Mouse (Mus musculus): ENCODE results near the gene Cyp26a1. TPM values are rescaled to one million over a fixed set of nuclear protein-coding genes. Genes with fewer than 3 reads are reported as not detected.

Gene Cyp26a1
- polyA plus RNA-seq, 1 experiment from 2014 or later, result 0.45 TPM

GRCm38 (mm10) chr19:37716524-37717175, 19.1 kb downstream of the Cyp26a1 start:
- Histone ChIP-seq H3K27me3 (replicated peaks; ENCODE audit: control insufficient read depth, insufficient read depth, low read length) (no peaks in the 10 kb centered on the region), H3K36me3 (ENCODE audit: control insufficient read depth, insufficient read depth, low read length) (no peaks in the 10 kb centered on the region), H3K9ac (ENCODE audit: low read depth, low read length) (no peak overlapping the region), H3K4me2 (ENCODE audit: low read depth, low read length) (no peak overlapping the region), H3K9me3 (ENCODE audit: control insufficient read depth, low read length) (0 out of 2 replicates have a peak, but pooled peaks cover 3% of the 10 kb centered on the region), H3K27ac (ENCODE audit: low read length) (no peak overlapping the region), H3K4me3 (ENCODE audit: low read length) (no peak overlapping the region), H3K4me1 (ENCODE audit: control insufficient read depth, insufficient read depth, low read length) (no peaks in the 10 kb centered on the region)
- 80% methylated on average over 12 of the region's 12 CpGs for WGBS
- ATAC-seq, result no peak

DNA sequence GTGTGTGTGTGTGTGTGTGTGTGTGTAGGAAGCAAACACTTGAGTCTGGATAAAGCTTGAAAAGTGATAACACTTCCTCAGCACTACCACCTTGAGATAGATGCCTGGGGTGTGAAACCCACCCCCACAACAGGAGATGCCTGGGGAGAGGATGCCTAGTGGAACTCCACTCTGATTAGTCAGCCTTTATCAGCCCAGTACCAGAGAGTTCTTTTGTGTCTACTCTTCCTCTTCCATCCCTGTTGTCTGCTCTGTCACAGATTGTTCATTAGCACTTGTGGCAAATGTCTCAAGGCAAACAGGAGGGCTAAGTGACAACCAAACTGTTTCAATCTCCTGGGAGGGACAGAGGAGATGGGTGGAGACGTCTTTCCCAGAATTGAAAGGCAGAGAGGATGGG, 21.6 kb downstream of the Cyp26a1 start:
- no peak for ATAC-seq
- no peak overlapping the region for H3K4me2 ChIP-seq (ENCODE audit: low read depth, low read length)
- H3K9ac ChIP-seq (ENCODE audit: low read depth, low read length), result no peak overlapping the region
- H3K36me3 ChIP-seq (ENCODE audit: control insufficient read depth, insufficient read depth, low read length), result no peaks in the 10 kb centered on the region
- H3K4me1 ChIP-seq (ENCODE audit: control insufficient read depth, insufficient read depth, low read length), result no peaks in the 10 kb centered on the region
- H3K4me3 ChIP-seq (ENCODE audit: low read length), result no peak overlapping the region
- 0 out of 2 replicates have a peak, but pooled peaks cover 3% of the 10 kb centered on the region for H3K9me3 ChIP-seq (ENCODE audit: control insufficient read depth, low read length)
- H3K27ac ChIP-seq (ENCODE audit: low read length), result no peak overlapping the region
- no peaks in the 10 kb centered on the region for H3K27me3 ChIP-seq (replicated peaks; ENCODE audit: control insufficient read depth, insufficient read depth, low read length)
- WGBS, result 43% methylated on average over 1 of the region's 1 CpGs

DNA sequence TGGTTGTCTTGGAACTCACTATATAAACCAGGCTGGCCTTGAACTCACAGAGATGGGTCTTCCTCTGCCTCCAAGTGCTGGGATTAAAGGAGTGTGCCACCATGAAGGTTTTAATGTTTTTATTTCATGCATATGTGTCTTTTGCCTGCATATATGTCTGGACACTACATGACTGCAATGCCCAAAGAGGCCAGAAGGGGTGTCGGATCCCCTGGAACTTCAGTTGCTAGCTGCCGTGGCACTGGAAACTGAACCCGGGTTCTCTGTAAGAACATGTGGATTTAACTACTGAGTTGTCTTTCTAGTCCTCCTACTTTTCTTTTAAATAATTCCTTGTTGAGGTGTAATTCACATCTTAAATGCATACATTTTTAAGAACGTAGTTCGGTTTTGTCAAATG, 27.0 kb downstream of the Cyp26a1 start:
- no peak overlapping the region for H3K27ac ChIP-seq (ENCODE audit: low read length)
- WGBS, result 96% methylated on average over 5 of the region's 5 CpGs
- no peak overlapping the region for H3K4me2 ChIP-seq (ENCODE audit: low read depth, low read length)
- H3K27me3 ChIP-seq (replicated peaks; ENCODE audit: control insufficient read depth, insufficient read depth, low read length), result no peaks in the 10 kb centered on the region
- H3K4me1 ChIP-seq (ENCODE audit: control insufficient read depth, insufficient read depth, low read length), result no peaks in the 10 kb centered on the region
- no peak overlapping the region for H3K9ac ChIP-seq (ENCODE audit: low read depth, low read length)
- H3K9me3 ChIP-seq (ENCODE audit: control insufficient read depth, low read length), result 0 out of 2 replicates have a peak, but pooled peaks cover 3% of the 10 kb centered on the region
- no peaks in the 10 kb centered on the region for H3K36me3 ChIP-seq (ENCODE audit: control insufficient read depth, insufficient read depth, low read length)
- H3K4me3 ChIP-seq (ENCODE audit: low read length), result no peak overlapping the region
- no peak for ATAC-seq

DNA sequence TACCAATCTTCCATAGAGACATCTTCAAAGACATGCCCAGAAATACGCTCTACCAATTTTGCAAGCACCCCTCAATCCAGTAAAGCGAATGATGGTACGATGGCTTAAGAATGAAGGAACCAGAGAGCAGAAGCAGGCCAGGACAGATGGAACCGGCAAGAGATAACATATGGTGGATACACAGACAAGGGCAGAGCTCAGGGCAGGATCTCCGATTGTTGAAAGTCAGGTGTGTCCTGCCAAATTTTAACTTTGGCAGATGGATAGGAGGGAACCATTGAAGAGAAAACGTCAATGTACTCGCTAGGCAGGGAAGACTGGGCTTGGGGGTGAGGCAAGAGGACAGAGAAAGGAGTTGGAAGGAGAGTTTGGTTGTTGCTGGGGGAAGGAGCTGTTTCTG, 29.0 kb downstream of the Cyp26a1 start:
- ATAC-seq, result no peak
- Histone ChIP-seq H3K27ac (ENCODE audit: low read length) (no peak overlapping the region), H3K4me3 (ENCODE audit: low read length) (no peak overlapping the region), H3K9me3 (ENCODE audit: control insufficient read depth, low read length) (no peaks in the 10 kb centered on the region), H3K4me2 (ENCODE audit: low read depth, low read length) (no peak overlapping the region), H3K9ac (ENCODE audit: low read depth, low read length) (no peak overlapping the region), H3K4me1 (ENCODE audit: control insufficient read depth, insufficient read depth, low read length) (no peaks in the 10 kb centered on the region), H3K36me3 (ENCODE audit: control insufficient read depth, insufficient read depth, low read length) (no peaks in the 10 kb centered on the region), H3K27me3 (replicated peaks; ENCODE audit: control insufficient read depth, insufficient read depth, low read length) (no peaks in the 10 kb centered on the region)
- 82% methylated on average over 7 of the region's 7 CpGs for WGBS

GRCm38 (mm10) chr19:37727366-37727765, 29.8 kb downstream of the Cyp26a1 start:
- WGBS, result 85% methylated on average over 2 of the region's 2 CpGs

DNA sequence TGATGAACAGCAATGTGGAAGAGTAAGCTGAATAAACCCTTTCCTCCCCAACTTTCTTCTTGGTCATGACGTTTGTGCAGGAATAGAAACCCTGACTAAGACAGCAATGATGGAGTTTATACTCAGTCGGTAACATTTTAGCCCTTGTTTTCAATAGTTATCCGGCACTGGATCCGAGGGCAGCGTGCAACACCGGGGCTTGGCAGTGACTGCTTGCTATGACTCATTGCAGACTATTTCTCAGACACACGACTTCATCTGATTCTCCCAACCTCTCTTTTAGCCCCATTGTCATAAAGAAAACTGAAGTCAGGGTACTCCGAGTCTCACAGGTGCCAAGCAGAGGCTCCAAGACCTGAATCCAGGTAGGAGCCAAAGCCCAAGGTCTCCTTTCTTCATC, 37.8 kb downstream of the Cyp26a1 start:
- H3K36me3 ChIP-seq (ENCODE audit: control insufficient read depth, insufficient read depth, low read length), result no peaks in the 10 kb centered on the region
- H3K4me2 ChIP-seq (ENCODE audit: low read depth, low read length), result no peak overlapping the region
- no peaks in the 10 kb centered on the region for H3K27me3 ChIP-seq (replicated peaks; ENCODE audit: control insufficient read depth, insufficient read depth, low read length)
- no peak for ATAC-seq
- no peak overlapping the region for H3K27ac ChIP-seq (ENCODE audit: low read length)
- 87% methylated on average over 8 of the region's 8 CpGs for WGBS
- no peaks in the 10 kb centered on the region for H3K4me1 ChIP-seq (ENCODE audit: control insufficient read depth, insufficient read depth, low read length)
- H3K9me3 ChIP-seq (ENCODE audit: control insufficient read depth, low read length), result no peaks in the 10 kb centered on the region
- no peak overlapping the region for H3K9ac ChIP-seq (ENCODE audit: low read depth, low read length)
- H3K4me3 ChIP-seq (ENCODE audit: low read length), result no peak overlapping the region

More at GRCm38 (mm10) chr19:37727366-37727765, 29.8 kb downstream of the Cyp26a1 start:
- H3K27ac ChIP-seq (ENCODE audit: low read length), result no peak overlapping the region
- no peak overlapping the region for H3K4me3 ChIP-seq (ENCODE audit: low read length)
- no peaks in the 10 kb centered on the region for H3K27me3 ChIP-seq (replicated peaks; ENCODE audit: control insufficient read depth, insufficient read depth, low read length)
- H3K36me3 ChIP-seq (ENCODE audit: control insufficient read depth, insufficient read depth, low read length), result no peaks in the 10 kb centered on the region
- no peaks in the 10 kb centered on the region for H3K4me1 ChIP-seq (ENCODE audit: control insufficient read depth, insufficient read depth, low read length)
- ATAC-seq, result no peak
- no peak overlapping the region for H3K9ac ChIP-seq (ENCODE audit: low read depth, low read length)
- no peaks in the 10 kb centered on the region for H3K9me3 ChIP-seq (ENCODE audit: control insufficient read depth, low read length)
- no peak overlapping the region for H3K4me2 ChIP-seq (ENCODE audit: low read depth, low read length)

GRCm38 (mm10) chr19:37738575-37738974, 41.0 kb downstream of the Cyp26a1 start:
- Histone ChIP-seq H3K4me2 (ENCODE audit: low read depth, low read length) (no peak overlapping the region), H3K9ac (ENCODE audit: low read depth, low read length) (no peak overlapping the region), H3K9me3 (ENCODE audit: control insufficient read depth, low read length) (no peaks in the 10 kb centered on the region), H3K4me3 (ENCODE audit: low read length) (no peak overlapping the region), H3K27ac (ENCODE audit: low read length) (no peak overlapping the region), H3K27me3 (replicated peaks; ENCODE audit: control insufficient read depth, insufficient read depth, low read length) (no peaks in the 10 kb centered on the region), H3K4me1 (ENCODE audit: control insufficient read depth, insufficient read depth, low read length) (no peaks in the 10 kb centered on the region), H3K36me3 (ENCODE audit: control insufficient read depth, insufficient read depth, low read length) (no peaks in the 10 kb centered on the region)
- no peak for ATAC-seq
- WGBS, result 91% methylated on average over 3 of the region's 3 CpGs

GRCm38 (mm10) chr19:37740043-37740442, 42.4 kb downstream of the Cyp26a1 start:
- Histone ChIP-seq H3K4me2 (ENCODE audit: low read depth, low read length) (no peak overlapping the region), H3K4me3 (ENCODE audit: low read length) (no peak overlapping the region), H3K36me3 (ENCODE audit: control insufficient read depth, insufficient read depth, low read length) (no peaks in the 10 kb centered on the region), H3K9me3 (ENCODE audit: control insufficient read depth, low read length) (no peaks in the 10 kb centered on the region), H3K27ac (ENCODE audit: low read length) (no peak overlapping the region), H3K4me1 (ENCODE audit: control insufficient read depth, insufficient read depth, low read length) (no peaks in the 10 kb centered on the region), H3K27me3 (replicated peaks; ENCODE audit: control insufficient read depth, insufficient read depth, low read length) (no peaks in the 10 kb centered on the region), H3K9ac (ENCODE audit: low read depth, low read length) (no peak overlapping the region)
- WGBS, result 43% methylated on average over 7 of the region's 7 CpGs
- ATAC-seq, result no peak

Measured in intestine, embryonic 16.5 days (tissue).